Mouse (Mus musculus): ENCODE measurements around the gene Zfp36l3.

Gene Zfp36l3

GRCm38 (mm10) chrX:53776276-53776675 lies at the start of gene Zfp36l3:
TSS of gene Zfp36l3 (minus strand) at chrX:53776394.
- no peak for DNase-seq (ENCODE audit: low spot score in 2 of 2)

- DNase-seq (ENCODE audit: low spot score in 2 of 2): no peak
These were observed 22.9 kb upstream of the Zfp36l3 start for GRCm38 (mm10) chrX:53799074-53799473.

DNA sequence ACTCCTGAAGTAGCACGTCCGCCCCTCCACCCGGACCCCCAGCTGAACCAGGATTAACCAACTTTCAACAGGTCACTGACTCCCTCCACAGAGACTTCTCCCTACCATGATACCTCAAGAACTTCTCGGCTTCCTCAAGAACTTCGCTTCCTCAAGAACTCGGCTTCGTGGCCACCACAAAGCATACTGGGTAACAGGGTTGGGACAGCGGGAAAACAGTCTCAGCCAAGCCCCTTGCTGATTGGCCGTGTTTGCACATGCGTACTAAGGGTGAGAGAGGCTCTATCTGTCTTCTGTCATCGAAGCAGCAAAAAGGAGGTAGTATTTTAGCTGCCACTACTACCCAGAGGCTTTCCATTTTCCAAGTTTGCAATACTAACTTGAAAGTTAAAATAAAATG lies 21.3 kb upstream of the Zfp36l3 start, which contains the start of gene Xlr:
Gene Xlr, minus strand, starts transcription at position 188 of the 400 bp plus-strand sequence.
- peak in 1 of 2 experiments; percentile 15 for DNase-seq (ENCODE audit: low spot score in 2 of 2)

- no peak for DNase-seq (ENCODE audit: low spot score in 2 of 2)
These were observed 18.5 kb downstream of the Zfp36l3 start, which contains the start of gene 1700013H16Rik for GRCm38 (mm10) chrX:53757736-53758135. TSS of gene 1700013H16Rik (minus strand) at chrX:53757831.

- DNase-seq (ENCODE audit: low spot score in 2 of 2): peak in 1 of 2 experiments; percentile 5
These were observed 23.3 kb downstream of the Zfp36l3 start for GRCm38 (mm10) chrX:53752851-53753250.

DNA sequence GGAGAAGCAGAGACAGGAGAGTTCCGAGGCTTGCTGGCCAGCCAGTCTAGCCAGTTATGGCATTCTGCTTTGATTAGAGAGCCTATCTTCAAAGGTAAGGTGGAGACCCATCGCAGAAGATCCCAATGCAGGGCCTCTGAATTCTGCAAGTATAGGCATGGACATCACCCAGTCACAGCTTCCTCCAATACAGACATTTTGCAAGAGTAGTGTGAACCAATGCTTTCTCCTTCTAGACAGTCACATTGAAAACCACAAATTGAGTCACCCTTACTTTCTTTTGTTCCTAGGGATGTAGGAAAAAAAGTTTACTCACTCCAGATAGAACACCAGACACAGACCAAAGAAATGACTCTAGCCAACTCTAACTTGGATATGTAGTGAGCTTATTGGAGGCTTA lies 47.2 kb downstream of the Zfp36l3 start:
- no peak for DNase-seq (ENCODE audit: low spot score in 2 of 2)

- no peak for DNase-seq (ENCODE audit: low spot score in 2 of 2)
These were observed 51.6 kb downstream of the Zfp36l3 start, which contains the start of gene 4930502E18Rik for GRCm38 (mm10) chrX:53724596-53724995. TSS of gene 4930502E18Rik (plus strand) at chrX:53724826.

Measured in heart, adult 9 months (tissue).